Mouse (Mus musculus) cerebellum, adult 8-10 months (tissue): Measurements from ENCODE around the gene Fibcd1.

Source experiments
- DNase-seq: peaks from one replicate; pipeline ENCODE4 v3.0.0; 2022

Gene Fibcd1

GRCm38 (mm10) chr2:31855991-31856390, 10.2 kb upstream of the Fibcd1 start:
- DNase-seq, result no peak

GRCm38 (mm10) chr2:31850141-31850540, 4.3 kb upstream of the Fibcd1 start:
- DNase-seq, result no peak

- DNase-seq, result peak; percentile 52
Observed at GRCm38 (mm10) chr2:31847908-31848307, 2.1 kb upstream of the Fibcd1 start.

- DNase-seq, result no peak
Observed at GRCm38 (mm10) chr2:31846692-31847660, 1.2 kb upstream of the Fibcd1 start.

GRCm38 (mm10) chr2:31845512-31845895, 301 bp downstream of the Fibcd1 start:
- DNase-seq, result no peak

- no peak for DNase-seq
Observed at GRCm38 (mm10) chr2:31844729-31845136, 1.1 kb downstream of the Fibcd1 start.

- no peak for DNase-seq
Observed at GRCm38 (mm10) chr2:31838868-31839267, 6.9 kb downstream of the Fibcd1 start.

GRCm38 (mm10) chr2:31836985-31837384, 8.8 kb downstream of the Fibcd1 start:
- no peak for DNase-seq

- DNase-seq, result no peak
Observed at GRCm38 (mm10) chr2:31836091-31836490, 9.7 kb downstream of the Fibcd1 start.

GRCm38 (mm10) chr2:31828311-31828825, 17.4 kb downstream of the Fibcd1 start:
- DNase-seq, result no peak

GRCm38 (mm10) chr2:31827877-31828276, 17.9 kb downstream of the Fibcd1 start:
- DNase-seq, result no peak

- peak; percentile 35 for DNase-seq
Observed at GRCm38 (mm10) chr2:31826094-31827085, 19.4 kb downstream of the Fibcd1 start.

- DNase-seq, result peak; percentile 31
Observed at GRCm38 (mm10) chr2:31825469-31825911, 20.3 kb downstream of the Fibcd1 start.

- no peak for DNase-seq
Observed at GRCm38 (mm10) chr2:31823933-31824730, 21.7 kb downstream of the Fibcd1 start.

- DNase-seq, result no peak
Observed at GRCm38 (mm10) chr2:31822524-31823371, 23.1 kb downstream of the Fibcd1 start.

GRCm38 (mm10) chr2:31815367-31815766, 30.4 kb downstream of the Fibcd1 start:
- DNase-seq, result peak; percentile 59

GRCm38 (mm10) chr2:31814699-31815098, 31.1 kb downstream of the Fibcd1 start:
- no peak for DNase-seq

GRCm38 (mm10) chr2:31813641-31814040, 32.2 kb downstream of the Fibcd1 start:
- DNase-seq, result no peak

- no peak for DNase-seq
Observed at GRCm38 (mm10) chr2:31811086-31811958, 34.5 kb downstream of the Fibcd1 start.

- DNase-seq, result no peak
Observed at GRCm38 (mm10) chr2:31810444-31810843, 35.4 kb downstream of the Fibcd1 start, which contains the start of gene Qrfp. TSS of gene Qrfp (minus strand) at chr2:31810580.
